Mouse (Mus musculus) brain, embryonic 14.5 days (tissue): ENCODE measurements around the gene Fanca. TPM values are rescaled to one million over a fixed set of nuclear protein-coding genes. Genes with fewer than 3 reads are reported as not detected.

Experiments used
- DNase-seq: peaks from one replicate; pipeline ENCODE4 v3.0.0-alpha.2; 2011; ENCODE audit warnings: low read depth
- CTCF ChIP-seq: fragments of 200-500 bp; IDR thresholded peaks from 2 replicates; pipeline ENCODE4 v1.5.1; 2012; ENCODE audit warnings: inconsistent platforms, mild to moderate bottlenecking, moderate library complexity, borderline replicate concordance; ENCODE audit not compliant: insufficient read depth, insufficient read length; ENCODE audit errors: extremely low read depth
- POLR2A ChIP-seq: fragments of 200-500 bp; IDR thresholded peaks from 2 replicates; pipeline ENCODE4 v1.6.1; 2012; ENCODE audit warnings: mild to moderate bottlenecking, inconsistent platforms, borderline replicate concordance; ENCODE audit not compliant: poor library complexity, insufficient read depth, insufficient read length, severe bottlenecking; ENCODE audit errors: extremely low read depth
- polyA plus RNA-seq: library from polyadenylated mRNA; depleted of rRNA; stranded (reverse); fragments of >200 nt; gene quantifications from 2 replicates; pipeline ENCODE4 v1.2.3, GENCODE M21; 2012; rRNA removed

The Fanca gene
- polyA plus RNA-seq: 19.4 and 42.7 TPM in 2 replicates

GRCm38 (mm10) chr8:123318467-123318911, at the start of gene Fanca:
Gene Fanca (minus strand): TSS chr8:123318576.
- peak; percentile 50; the same call in 1 of the 2 replicates for TF ChIP-seq CTCF
- TF ChIP-seq POLR2A: peak; percentile 55; the same call in 1 of the 2 replicates
- peak; percentile 97 for DNase-seq

- TF ChIP-seq POLR2A (no peak), CTCF (peak; percentile 94)
- peak; percentile 87 for DNase-seq
Observed at GRCm38 (mm10) chr8:123361082-123361739, 42.8 kb upstream of the Fanca start.

GRCm38 (mm10) chr8:123353216-123353615, 34.8 kb upstream of the Fanca start:
- no peak for DNase-seq
- no peak for TF ChIP-seq POLR2A
- TF ChIP-seq CTCF: no peak

- TF ChIP-seq POLR2A (no peak), CTCF (peak; percentile 58; the same call in 1 of the 2 replicates)
- peak; percentile 67 for DNase-seq
Observed at GRCm38 (mm10) chr8:123352786-123353185, 34.4 kb upstream of the Fanca start.

- DNase-seq: no peak
- TF ChIP-seq POLR2A: no peak
- no peak for TF ChIP-seq CTCF
Observed at GRCm38 (mm10) chr8:123352118-123352517, 33.7 kb upstream of the Fanca start.

GRCm38 (mm10) chr8:123349073-123349472, 30.7 kb upstream of the Fanca start:
- DNase-seq: no peak
- TF ChIP-seq POLR2A (no peak), CTCF (no peak)

GRCm38 (mm10) chr8:123348237-123348843, 30.0 kb upstream of the Fanca start:
- peak; percentile 80 for DNase-seq
- TF ChIP-seq POLR2A: no peak
- no peak for TF ChIP-seq CTCF

GRCm38 (mm10) chr8:123347293-123347692, 28.9 kb upstream of the Fanca start:
- TF ChIP-seq CTCF (no peak), POLR2A (no peak)
- DNase-seq: no peak

- no peak for DNase-seq
- TF ChIP-seq POLR2A (no peak), CTCF (no peak)
Observed at GRCm38 (mm10) chr8:123345856-123346255, 27.5 kb upstream of the Fanca start.

GRCm38 (mm10) chr8:123345135-123345534, 26.8 kb upstream of the Fanca start:
- no peak for DNase-seq

GRCm38 (mm10) chr8:123343422-123343821, 25.0 kb upstream of the Fanca start:
- DNase-seq: no peak

More at GRCm38 (mm10) chr8:123345135-123345534, 26.8 kb upstream of the Fanca start:
- no peak for TF ChIP-seq POLR2A
- TF ChIP-seq CTCF: no peak

More at GRCm38 (mm10) chr8:123343422-123343821, 25.0 kb upstream of the Fanca start:
- TF ChIP-seq POLR2A (no peak), CTCF (no peak)
